Mouse (Mus musculus) adrenal gland, adult (tissue): ENCODE measurements around the gene Pde10a.

Experiments used
- DNase-seq, 2 experiments: peaks; one replicate each; pipeline ENCODE4 v3.0.0; 2022 to 2023; ENCODE audit warnings: low spot score in 1 of 2; ENCODE audit not compliant: inconsistent age in 2 of 2

Gene Pde10a

DNA sequence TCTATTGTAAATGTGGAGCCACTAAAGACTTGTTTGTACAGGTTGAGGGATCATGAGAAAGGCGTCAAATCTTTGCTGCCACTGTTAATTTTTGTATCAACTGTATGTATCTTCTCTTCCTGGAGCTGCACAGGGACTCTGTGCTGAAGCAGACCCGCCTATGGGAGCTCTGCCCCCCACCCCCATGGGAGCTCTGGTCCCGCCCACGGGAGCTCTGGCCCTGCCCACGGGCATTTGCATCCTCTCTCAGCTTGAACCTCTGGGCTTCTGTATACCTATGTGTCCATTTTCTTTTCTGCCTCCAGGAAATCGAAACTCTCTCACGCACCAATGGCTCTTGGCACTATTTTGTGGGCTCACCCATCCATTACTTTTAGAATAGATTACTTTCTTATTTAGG lies 203.5 kb downstream of the Pde10a start:
- no peak for DNase-seq

DNA sequence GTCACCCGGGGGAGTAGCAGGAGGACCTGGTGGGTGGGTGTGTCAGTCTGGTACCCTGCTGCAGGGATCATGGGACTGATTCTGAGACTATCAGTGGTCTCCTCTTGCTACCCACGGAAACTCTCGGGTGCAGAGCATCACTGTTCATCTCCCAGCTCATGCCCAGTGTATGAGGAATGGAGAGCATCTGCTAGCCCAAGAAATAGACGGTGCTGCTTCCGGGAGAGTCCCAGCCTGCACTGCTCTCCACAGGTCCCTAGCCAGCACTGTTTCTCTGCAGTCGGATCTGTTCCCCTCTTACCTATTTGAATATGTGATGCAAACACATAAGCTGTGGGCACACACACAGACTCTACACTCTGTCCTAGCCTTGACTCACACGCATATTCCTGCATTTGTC lies 204.6 kb downstream of the Pde10a start:
- DNase-seq: no peak

DNA sequence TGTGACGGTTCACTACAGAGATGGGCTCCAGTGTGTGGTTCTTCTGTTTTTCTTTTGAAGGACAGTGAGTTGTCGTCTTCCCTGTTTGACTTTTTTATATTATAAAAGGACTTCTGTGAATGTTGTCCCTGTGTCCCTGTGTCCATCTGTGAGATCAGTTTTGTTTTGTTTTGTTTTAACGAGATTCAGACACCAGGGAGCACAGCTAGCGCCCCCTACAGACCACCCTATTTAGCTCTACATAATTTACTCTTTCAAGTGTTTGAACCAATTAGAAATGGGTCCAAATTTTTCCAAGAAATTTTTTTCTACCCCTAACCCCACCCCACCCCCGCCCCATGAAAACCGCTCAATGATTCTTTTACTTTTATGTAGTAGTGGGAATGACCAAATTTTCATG lies 205.9 kb downstream of the Pde10a start:
- peak in 1 of 2 experiments; percentile 54 for DNase-seq

DNA sequence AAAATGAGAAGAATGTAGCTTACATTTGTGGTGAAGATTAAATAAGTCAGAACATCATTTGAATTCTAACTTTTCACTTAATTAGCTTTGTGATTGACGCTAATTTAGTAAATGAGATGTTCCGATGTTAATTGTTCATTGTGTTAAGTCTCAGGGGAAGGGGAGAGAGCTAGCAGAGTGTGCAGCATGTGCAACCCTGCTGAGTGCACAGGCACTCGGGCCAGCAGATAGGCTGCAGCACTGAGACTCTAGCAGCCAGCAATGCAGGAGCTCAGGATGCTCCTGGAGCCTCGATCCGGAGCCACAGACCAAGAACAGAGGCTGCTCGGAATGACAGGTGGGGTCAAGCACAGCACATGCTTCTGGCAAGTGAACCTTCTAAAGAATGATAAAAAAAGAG lies 211.1 kb downstream of the Pde10a start:
- no peak for DNase-seq

DNA sequence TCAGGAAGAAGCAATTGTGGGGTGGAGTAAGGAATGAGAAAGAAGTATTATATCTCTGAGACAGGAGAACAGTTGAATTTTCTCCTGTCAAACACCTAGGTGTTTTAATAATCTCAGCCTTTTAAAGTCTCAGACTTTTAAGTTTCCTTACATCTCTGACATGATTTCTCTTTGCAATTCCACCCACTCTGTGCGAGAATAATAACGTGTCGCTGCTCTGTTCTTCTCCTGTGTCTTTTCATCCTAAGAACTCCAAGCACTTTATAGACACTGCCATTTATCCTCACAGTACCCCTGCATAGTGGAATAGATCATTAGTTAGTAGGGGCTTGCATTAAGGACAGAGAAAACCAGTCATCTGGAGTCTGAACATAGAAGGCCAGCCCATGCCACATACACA lies 217.6 kb downstream of the Pde10a start:
- no peak for DNase-seq

DNA sequence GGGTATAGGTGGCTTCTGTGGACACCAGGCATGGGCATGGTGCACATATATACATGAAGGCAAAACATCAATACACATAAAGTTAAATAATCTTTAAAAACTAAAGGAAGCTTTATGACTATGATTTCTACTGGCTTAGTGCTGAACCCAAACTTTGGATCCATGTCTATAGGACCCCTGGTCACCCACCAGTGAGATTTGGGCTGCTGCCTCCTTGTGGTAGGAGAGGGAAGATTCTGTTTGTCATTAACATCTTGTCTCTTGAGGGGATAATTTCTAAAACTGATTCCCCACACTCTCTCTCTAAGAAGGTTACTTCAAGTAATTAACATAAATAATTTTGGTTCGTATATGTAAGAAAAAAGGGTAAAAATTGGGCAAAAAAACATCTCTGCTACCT lies 220.2 kb downstream of the Pde10a start:
- no peak for DNase-seq

DNA sequence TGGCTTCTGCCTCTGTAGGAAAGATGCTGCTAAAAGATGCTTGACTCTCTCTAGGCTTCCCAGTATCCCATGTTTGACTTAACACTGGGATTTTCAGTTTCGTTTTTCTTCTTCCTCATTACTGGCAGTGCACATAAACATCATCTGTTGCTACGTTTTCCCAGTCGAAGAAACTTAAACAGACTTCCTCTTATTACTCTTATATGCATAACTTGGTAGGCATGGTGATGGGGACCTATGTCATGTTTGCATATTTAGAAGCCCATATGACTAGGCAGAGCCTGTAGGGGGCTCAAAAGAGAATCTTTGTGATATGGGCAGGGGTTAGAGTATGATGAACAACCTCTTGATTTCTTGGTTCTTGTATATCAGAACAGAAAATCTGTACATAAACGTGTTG lies 224.3 kb downstream of the Pde10a start:
- DNase-seq: no peak

DNA sequence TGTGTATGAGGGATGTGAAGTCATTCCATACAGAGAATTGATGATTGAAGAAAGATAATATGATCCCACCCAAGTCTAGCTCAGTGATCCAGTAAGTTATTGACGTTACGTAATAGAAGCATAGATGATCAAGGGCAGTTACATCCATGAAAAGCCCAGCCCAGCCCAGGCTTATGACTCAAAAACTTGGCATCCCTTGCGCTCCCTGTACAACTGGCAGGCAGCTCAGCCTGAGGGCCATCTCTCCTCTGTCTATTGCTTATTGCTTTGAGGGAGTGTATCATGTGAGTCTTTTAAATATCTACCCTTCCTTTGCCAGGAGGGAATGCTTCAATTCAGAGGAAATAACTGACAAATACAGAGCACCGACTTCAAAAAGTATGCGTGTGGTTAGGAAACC lies 232.4 kb downstream of the Pde10a start:
- DNase-seq: peak; percentile 77 to 89

DNA sequence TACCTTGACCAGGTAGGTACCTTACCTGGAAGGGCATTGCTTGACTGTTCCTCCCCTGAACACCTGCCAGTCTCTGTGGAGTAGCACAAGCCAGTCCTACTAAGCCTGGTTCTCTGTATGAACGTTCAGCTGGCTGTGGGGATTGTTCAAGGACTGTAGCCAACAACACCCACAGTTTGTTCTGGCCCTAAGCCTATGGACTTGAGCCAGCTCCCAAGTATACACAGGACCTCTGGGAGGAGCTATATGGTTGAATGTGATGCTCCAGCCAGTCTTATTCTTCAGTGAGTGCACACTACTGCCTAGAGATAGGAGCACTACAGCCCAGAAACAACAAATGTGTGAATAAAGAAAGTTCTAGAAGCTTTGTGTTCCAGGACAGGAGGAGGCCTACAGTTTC lies 238.1 kb downstream of the Pde10a start:
- no peak for DNase-seq

DNA sequence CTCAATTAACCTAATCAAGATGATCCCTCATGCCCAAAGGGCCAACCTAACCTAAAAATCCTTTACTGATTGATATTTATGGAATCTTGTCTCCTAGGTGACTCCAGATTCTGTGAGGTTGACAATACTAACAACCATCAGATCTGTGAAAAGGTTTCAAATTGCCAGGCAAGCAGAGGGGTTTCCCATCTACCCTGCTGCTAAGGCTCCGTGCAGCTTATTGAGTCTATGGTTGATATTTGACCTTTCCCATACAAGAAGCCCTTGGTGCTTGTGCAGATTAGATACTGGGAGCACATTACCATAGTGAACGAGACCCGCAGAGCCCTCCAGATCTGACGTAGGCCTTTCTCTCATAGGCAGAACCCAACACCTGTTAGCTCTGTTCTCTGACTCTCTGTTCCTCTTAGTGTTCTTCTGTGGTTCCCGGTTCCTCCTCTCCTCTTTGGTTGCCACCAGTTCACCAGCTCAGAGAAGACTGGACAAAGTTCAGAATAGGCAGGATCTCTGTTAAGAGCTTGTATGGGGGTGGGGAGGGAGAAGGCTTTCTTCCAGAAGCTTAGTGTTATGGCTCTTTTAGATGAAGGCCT lies 240.9 kb downstream of the Pde10a start:
- no peak for DNase-seq

DNA sequence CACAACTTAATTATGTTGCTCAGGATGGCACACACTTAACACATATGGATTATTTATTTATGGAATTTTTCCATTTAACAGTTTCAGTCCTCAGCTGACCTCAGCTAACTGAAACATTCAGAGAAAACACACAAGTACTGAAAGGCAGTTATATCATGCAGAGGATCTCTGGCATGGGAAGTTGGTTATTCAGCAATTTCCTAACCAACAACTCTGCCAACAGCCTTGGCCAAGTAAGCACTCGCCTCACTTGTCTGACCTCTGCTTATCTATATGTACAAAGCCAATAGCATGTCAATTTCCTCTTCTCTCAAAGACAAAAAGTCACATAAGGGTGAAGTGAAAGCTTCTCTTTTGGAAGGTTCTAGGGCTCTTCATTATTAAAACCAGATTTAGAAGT lies 244.0 kb downstream of the Pde10a start:
- no peak for DNase-seq

DNA sequence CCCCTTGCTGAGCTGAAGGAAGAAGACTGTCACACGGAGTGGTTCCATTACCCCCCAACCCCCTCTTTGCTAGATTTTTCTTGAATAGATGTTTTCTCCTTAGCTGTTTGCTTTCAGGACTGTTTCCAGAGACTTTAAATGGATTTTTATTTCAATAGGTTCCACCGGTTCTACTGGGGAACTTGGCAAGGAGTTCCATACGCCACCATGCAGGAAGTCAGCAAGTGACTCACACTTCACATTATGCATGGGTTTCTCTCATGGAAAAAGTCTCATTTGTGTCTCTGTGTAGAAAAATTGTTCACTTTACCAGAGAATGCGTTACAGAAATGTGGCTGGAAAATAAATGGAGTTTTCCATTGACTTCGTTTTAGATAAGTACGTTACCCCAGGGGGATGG lies 248.2 kb downstream of the Pde10a start:
- no peak for DNase-seq

DNA sequence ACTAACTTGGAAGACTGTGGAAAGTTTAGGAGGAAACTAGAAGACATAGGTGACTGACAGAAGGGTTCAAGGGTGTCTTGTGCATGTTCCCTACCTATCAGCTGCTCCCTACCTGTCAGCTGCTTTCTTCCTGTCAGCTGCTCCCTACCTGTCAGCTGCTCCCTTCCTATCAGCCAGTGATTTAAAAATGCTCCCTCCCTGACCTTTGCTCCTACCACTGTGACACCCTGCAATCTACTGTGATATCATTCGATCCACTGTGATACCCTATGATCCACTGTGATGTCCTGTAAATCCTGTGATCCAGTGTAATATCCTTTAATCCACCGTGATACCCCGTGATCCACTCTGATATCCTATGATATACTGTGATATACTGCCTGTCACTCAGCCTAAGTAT lies 249.1 kb downstream of the Pde10a start:
- DNase-seq: no peak

DNA sequence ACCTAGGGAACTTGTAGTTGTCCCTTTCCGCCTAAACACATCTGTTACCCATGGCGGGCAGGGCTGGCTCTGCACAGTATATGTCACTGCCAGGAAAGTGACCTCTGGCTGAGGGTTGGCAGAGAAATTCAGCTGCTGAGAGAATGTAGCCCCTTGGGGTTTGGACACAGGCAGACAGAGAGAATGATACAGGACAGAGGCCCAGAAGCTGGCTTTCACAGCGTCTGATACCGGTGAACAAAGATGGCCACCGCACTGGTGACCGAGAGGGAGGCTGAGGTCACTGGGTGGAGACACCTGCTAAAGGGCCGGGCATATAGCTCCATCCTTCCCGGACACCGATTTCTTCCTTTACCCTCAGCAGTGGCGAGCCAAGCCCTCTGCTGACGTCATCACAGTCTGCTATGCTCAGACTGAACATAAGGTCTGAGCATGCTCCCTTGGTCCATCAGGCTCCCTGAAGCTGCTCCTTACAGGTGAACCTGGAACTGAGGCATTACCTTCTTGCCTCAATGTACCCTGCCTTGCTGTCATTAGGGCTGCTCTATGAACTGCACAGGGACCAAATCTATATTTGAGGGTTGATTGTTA lies 250.5 kb downstream of the Pde10a start:
- DNase-seq: no peak

DNA sequence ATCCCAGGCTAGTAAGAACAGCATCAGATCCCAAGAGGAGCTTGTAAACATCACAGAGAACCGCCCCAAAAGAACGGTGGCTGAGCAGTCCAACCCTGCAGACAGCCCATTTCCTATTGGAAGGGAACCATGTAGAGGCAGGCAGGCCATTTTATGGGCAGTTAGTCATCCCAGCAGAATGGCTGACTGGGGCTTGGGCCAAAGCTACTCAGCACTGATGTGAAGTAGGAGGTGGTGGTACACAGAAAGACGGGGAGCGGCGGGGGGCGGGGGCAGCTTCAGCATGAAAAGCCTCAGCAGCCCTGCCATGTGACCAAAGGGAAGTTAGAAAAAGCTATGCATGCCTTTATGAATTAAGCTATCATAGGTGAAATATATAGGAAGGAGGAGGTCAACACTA lies 252.5 kb downstream of the Pde10a start:
- DNase-seq: no peak

DNA sequence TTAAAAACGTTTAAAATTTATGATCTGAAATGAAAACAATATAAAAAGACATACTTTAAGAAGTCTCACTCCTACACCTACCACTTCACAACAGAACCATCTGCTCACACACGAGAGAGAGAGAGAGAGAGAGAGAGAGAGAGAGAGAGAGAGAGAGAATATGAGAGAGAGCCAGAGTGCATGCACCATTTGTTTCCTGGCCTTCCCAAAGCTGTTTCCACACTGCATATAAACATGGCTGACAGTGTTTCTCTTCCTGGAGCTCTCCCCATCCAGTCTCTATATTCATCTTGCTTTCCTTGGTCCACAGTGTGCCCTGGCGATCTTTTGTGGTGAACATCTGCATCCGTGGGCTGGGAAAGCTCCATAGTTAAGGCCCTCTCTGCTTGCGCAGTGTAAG lies 253.7 kb downstream of the Pde10a start:
- DNase-seq: no peak

DNA sequence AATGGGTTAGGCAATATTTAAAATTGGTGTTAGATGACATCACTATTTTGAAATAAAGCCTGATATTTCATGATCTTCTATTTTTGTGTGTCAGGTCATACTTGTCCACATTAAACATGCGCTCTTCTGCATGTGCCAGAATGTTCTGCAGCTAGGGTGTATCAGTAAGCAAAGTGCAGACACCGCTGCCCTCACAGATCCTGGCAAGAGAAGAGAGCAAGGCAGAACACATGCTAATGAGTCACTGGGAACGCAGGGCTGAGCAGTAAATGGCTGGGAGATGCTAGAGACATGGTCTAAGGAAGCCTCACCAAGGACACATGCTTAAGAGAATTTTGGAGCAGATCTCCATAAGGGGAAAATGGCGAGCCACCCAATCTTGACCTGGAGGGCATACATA lies 255.3 kb downstream of the Pde10a start:
- DNase-seq: peak; percentile 37 to 51

DNA sequence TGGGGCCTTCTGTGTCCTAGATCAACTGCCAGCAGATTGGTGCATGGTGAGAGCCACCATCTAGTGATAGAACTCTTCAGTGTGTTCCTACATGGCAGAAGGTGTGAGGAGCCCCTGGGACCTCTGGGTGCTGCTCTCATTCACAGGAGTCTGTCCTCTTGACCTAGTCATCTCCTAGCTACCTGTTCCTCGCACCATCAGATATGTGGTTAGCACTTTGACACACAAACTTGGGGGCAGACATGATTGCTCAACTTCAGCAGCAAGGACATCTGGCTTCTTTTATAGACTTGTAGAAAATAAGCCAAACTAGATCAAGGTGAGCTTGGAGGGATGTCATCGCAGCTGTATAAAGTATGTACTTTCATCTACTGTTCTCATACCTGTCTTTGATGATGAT lies 255.9 kb downstream of the Pde10a start:
- peak in 1 of 2 experiments; percentile 61 for DNase-seq

DNA sequence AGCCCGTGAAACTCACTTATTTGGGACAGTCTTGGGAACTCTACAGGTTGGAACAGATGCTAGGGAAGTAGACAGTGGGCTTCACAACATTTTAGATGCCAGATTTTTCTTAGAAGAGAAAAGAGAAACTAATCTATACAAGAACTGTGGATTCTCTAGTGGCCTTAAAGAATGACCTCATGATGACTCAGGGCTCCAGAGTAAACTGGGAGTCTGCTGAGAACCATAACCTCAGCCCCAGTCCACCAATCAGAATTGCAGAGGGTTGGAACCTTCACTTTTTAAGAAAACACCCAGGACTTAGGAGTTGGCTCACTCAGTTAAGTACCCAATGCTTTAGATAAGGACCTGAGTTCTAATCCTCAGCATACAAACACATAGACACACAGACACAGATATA lies 256.4 kb downstream of the Pde10a start:
- peak in 1 of 2 experiments; percentile 79 for DNase-seq

DNA sequence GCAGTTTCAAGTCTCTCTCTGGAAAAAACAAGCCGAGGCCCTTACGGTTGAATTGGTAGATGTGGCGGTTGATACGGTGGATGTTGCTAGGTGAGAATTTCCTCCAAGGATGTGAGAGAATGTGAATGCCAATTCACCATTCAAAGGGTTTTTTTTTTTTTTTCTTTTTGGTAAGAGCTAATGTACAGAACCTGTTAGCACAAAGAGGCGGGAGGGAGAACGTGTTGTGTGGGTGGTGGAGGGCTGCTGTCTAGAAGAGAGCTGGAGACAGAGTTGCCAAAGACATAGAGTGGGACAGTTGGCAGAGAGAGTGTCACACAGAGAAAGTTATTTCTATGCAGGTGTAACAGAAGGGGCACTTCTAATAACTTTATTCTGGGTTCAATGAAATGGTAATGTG lies 260.7 kb downstream of the Pde10a start:
- DNase-seq: no peak

DNA sequence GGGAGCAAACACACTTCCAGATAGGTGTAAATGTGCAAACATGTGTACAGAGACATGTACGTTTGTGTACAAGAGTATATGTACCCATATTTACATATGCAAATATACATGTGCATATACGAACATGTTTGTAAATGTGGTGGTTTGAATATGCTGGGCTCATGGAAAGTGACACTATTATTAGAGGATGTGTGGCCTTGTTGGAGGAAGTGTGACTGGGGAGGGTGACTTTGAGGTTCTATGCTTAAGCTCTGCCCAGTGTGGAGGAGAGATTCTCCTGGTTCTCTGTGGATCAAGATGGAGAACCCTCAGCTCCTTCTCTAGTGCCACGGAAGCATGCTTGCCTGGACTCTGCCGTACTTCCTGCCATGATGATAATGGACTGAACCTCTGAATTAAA lies 261.3 kb downstream of the Pde10a start:
- no peak for DNase-seq

DNA sequence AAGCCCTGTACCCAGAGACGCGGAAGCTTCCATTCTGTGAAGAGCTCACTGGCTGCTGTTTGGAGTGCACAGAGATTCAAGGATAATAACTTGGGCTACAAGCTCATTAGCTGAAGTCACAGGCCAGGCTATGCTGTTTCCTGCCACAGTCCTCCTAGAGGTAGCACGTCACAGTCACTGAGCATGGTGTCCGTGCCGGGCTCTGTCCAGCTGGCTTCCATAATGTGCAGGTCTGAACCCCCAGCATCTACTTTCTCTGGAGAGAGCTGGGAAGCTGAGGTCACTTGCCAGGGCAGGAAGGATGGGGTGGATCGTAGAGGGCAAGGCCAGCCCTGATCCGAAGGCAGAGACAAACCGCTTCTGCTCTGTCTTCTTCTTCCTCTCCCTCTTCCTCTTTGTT lies 262.6 kb downstream of the Pde10a start:
- no peak for DNase-seq

DNA sequence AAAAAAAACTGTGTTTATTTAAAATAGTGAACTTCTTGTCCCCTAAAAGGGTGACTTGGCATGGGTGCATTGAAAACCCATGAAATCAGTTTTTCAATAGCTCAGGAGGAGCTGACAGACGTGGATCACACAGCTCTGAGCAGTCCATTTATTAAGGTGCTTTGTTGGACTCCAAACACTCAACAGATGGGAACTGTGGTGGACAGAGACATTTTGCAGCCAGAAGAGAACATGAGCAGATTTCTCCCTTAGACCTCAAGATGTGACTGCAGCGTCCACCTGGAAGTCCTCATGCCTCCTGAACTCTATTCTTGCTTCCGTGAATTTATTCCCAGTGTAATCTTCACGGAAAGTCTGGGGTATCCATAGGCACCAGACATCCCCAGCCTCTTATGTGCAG lies 266.4 kb downstream of the Pde10a start:
- DNase-seq: no peak
